Mouse (Mus musculus) R1 (cell line): ENCODE results near the gene Dnm3.

ENCODE experiments used
- DNase-seq: peaks from one replicate; pipeline ENCODE4 v3.0.0-alpha.2; 2018; ENCODE audit warnings: low read depth, low spot score

The Dnm3 gene

GRCm38 (mm10) chr1:162162677-162163076 lies 315.2 kb downstream of the Dnm3 start:
- no peak for DNase-seq

GRCm38 (mm10) chr1:162162249-162162648 lies 315.6 kb downstream of the Dnm3 start:
- peak; percentile 57 for DNase-seq

- no peak for DNase-seq
These were observed 317.1 kb downstream of the Dnm3 start for GRCm38 (mm10) chr1:162160718-162161117.

GRCm38 (mm10) chr1:162158486-162158885 lies 319.3 kb downstream of the Dnm3 start:
- no peak for DNase-seq

- no peak for DNase-seq
These were observed 320.2 kb downstream of the Dnm3 start for GRCm38 (mm10) chr1:162157659-162158058.

GRCm38 (mm10) chr1:162156873-162157272 lies 321.0 kb downstream of the Dnm3 start:
- no peak for DNase-seq

- DNase-seq = no peak
These were observed 322.3 kb downstream of the Dnm3 start for GRCm38 (mm10) chr1:162155546-162155945.

GRCm38 (mm10) chr1:162153118-162153517 lies 324.7 kb downstream of the Dnm3 start:
- DNase-seq = no peak

- DNase-seq = no peak
These were observed 328.1 kb downstream of the Dnm3 start for GRCm38 (mm10) chr1:162149730-162150129.

GRCm38 (mm10) chr1:162147554-162147953 lies 330.3 kb downstream of the Dnm3 start:
- no peak for DNase-seq

- no peak for DNase-seq
These were observed 332.1 kb downstream of the Dnm3 start for GRCm38 (mm10) chr1:162145748-162146147.

- DNase-seq = no peak
These were observed 332.8 kb downstream of the Dnm3 start for GRCm38 (mm10) chr1:162144992-162145391.

- no peak for DNase-seq
These were observed 333.6 kb downstream of the Dnm3 start for GRCm38 (mm10) chr1:162143974-162144912.

GRCm38 (mm10) chr1:162142285-162142684 lies 335.5 kb downstream of the Dnm3 start:
- no peak for DNase-seq

GRCm38 (mm10) chr1:162136328-162136727 lies 341.5 kb downstream of the Dnm3 start:
- DNase-seq = no peak

- no peak for DNase-seq
These were observed 342.2 kb downstream of the Dnm3 start for GRCm38 (mm10) chr1:162135451-162136213.

GRCm38 (mm10) chr1:162134651-162135066 lies 343.2 kb downstream of the Dnm3 start:
- DNase-seq = no peak

GRCm38 (mm10) chr1:162132908-162133641 lies 344.8 kb downstream of the Dnm3 start:
- DNase-seq = no peak

- no peak for DNase-seq
These were observed 350.7 kb downstream of the Dnm3 start for GRCm38 (mm10) chr1:162126856-162127792.

- no peak for DNase-seq
These were observed 353.4 kb downstream of the Dnm3 start for GRCm38 (mm10) chr1:162124396-162124795.
